Mouse (Mus musculus): Measurements from ENCODE around the gene Dpf2.
A peak's percentile ranks its signal among the peaks of the same experiment; 100 is the strongest.

Dpf2 gene

DNA sequence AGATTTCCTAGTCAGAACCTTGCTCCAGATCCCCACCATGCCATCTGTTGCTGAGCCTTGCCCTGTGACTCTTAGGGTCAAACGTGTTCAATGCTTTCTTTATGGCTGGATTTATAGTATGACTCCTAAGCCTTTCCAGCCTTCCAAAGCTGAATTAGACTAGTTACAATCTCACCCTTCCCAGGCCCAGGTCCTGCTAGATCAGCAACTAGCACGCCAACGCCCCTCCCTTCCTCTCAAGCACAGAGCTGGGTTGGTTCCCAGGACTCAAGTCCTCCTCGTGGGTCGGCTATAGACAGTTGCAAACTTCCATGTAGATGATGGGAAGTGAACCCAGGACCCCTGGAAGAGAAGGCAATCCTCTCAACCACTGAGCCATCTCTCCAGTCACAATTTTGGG, 22.9 kb upstream of the Dpf2 start:
- DNase-seq (ENCODE audit: low spot score) = no peak

GRCm38 (mm10) chr19:5935266-5935665, 22.5 kb upstream of the Dpf2 start:
- peak; percentile 13 for DNase-seq (ENCODE audit: low spot score)

DNA sequence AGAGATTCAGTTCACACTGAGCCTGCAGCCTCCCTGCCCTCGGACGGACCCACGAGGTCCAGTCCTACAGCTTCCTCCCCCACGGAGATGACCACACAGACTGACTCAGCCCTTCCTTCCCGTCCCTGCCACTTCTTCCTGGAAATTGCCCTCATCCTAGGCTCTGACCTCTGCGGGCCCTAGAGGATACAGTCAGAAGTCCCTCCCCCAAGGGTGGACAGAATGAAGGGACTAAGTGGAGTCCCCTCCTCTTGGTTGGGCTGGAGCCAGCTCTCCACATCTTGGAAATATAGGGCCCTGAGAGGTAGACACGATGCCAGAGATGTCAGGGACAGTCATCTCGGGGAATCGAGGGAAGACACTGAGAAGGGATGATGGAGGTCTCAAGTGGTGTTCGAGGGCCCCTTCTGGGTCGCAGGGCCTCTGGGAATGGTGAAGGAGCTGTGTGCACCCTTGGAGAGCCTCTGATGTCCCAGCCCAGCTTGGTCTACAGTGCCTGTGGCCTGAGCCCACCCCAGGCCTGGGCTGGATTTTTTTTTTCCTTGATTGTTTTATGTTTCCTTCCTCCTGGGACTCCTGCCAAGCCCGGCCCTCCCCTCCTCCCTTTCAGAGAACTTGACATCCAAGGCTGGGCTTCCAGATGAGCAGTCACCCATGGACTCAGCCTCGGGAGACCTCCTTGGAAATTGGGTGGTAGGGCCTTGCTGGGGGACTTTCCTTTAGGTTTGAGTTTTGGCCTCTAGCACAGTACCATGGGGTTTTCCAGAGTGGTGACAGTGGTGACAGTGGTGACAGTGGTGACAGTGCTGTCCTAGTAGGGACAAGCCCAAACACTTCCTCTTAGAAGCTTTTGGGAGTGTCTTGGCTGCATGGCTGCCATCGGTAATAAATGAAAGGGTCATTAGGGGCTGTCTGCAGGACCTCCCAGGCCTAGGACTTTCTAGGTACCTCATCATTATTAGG, 17.1 kb upstream of the Dpf2 start:
- DNase-seq (ENCODE audit: low spot score) = no peak

- DNase-seq (ENCODE audit: low spot score) = no peak
Observed at GRCm38 (mm10) chr19:5928546-5928945, 15.7 kb upstream of the Dpf2 start.

- DNase-seq (ENCODE audit: low spot score) = no peak
Observed at GRCm38 (mm10) chr19:5928104-5928503, 15.3 kb upstream of the Dpf2 start.

- peak; percentile 20 for DNase-seq (ENCODE audit: low spot score)
Observed at GRCm38 (mm10) chr19:5927532-5927931, 14.7 kb upstream of the Dpf2 start.

DNA sequence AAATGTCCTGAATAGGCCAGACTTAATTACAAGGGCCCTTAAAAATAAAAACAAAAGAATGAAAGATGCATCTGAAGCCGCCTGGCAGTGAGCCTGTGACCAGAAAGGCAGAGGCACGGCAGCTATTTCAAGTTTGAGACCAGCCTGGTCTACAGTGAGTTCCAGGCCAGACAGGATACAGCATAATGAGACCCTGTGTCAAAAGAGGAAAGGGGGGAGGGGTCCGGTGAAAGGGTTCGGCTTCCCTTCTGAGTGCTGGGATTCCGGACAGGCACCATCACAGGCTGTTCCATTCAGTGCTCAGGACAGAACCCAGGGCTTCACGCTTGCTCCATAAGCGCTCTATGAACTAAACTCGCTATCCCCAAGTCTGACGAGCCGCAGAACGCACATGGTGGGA, 14.2 kb upstream of the Dpf2 start:
- no peak for DNase-seq (ENCODE audit: low spot score)

- no peak for DNase-seq (ENCODE audit: low spot score)
Observed at GRCm38 (mm10) chr19:5925311-5925855, 12.6 kb upstream of the Dpf2 start.

GRCm38 (mm10) chr19:5924713-5925093, 11.9 kb upstream of the Dpf2 start, which contains the start of gene Cdc42ep2:
Cdc42ep2 (minus strand) TSS chr19:5924816.
- DNase-seq (ENCODE audit: low spot score) = peak; percentile 95

GRCm38 (mm10) chr19:5923990-5924712, 11.3 kb upstream of the Dpf2 start:
- DNase-seq (ENCODE audit: low spot score) = peak; percentile 98

DNA sequence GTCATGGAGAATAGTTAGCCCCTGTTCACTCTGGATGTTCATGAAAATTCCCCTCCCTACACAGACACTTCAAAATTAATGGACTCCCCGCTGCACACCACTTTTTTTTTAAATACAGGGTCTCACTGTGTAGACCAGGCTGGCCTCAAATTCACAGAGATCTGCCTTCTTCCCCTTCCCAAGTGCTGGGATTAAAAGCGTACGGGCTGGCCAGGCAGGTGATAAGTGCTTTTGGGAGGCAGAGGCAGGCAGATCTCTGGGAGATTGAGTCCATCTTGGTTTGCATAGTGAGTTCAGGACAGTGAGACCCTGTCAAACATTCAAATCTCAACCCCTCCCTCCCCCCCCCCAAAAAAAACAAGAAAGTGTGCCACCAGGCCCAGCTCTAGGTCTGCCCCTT, 10.2 kb upstream of the Dpf2 start:
- DNase-seq (ENCODE audit: low spot score) = no peak

GRCm38 (mm10) chr19:5922119-5922942, 9.5 kb upstream of the Dpf2 start:
- DNase-seq (ENCODE audit: low spot score) = no peak

GRCm38 (mm10) chr19:5921715-5922114, 8.9 kb upstream of the Dpf2 start:
- no peak for DNase-seq (ENCODE audit: low spot score)

GRCm38 (mm10) chr19:5912103-5913006, 455 bp downstream of the Dpf2 start:
- DNase-seq (ENCODE audit: low spot score) = peak; percentile 100

- no peak for DNase-seq (ENCODE audit: low spot score)
Observed at GRCm38 (mm10) chr19:5911430-5912102, 1.2 kb downstream of the Dpf2 start.

DNA sequence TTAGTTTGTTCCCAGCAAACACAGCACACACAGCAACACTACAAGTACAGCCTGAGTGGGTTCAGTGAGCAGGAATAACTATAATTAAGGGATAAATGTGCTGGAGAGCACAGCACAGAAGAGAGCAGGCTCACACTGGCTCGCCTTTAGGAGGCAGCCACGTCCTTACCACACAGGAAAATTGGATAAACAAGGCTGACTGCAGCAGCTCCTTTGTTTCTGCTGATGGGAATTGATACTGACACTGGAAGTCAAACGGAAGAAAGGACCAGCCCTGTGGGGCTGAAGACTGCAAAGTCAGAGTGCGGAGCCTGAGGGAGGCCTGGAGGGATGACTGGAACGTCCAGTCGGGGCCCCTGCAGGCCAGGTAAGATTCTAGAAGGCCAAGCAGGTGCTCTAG, 2.6 kb downstream of the Dpf2 start:
- peak; percentile 90 for DNase-seq (ENCODE audit: low spot score)

- DNase-seq (ENCODE audit: low spot score) = no peak
Observed at GRCm38 (mm10) chr19:5907275-5907674, 5.5 kb downstream of the Dpf2 start.

DNA sequence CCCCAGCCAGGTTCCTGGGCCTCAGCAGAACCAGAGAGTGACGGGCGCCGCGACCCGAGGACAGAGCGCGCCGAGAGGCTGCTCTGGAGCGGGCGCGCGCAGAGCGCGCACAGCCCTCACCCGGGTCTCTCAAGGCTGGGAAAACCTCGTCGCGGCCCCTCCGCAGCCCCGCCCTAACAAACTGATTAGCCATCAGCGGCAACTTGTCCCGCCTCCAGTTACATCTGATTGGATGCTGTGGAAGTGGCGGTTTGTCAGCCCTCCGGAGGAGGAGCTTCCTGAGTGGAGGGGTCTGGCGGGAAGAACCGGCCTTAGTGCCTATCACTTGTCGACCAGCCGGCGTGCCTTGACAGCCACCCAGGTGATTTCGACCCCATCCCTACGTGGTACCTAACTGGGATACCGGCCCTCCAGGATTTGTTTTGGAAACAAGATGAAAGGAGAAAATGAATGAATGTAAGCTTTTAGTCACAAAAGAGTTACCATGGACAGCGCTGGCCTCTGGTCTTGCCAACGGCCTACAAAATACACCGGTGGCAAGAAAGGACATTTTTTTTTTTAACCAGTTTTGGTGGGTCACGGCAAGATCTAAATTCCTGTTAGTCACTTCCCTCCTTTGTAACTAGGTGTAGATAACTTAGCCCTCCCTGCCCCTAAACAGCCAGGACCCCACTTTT, 18.7 kb downstream of the Dpf2 start, which contains the start of gene Tigd3:
Gene Tigd3, minus strand, starts transcription at position 148 of the 677 bp plus-strand sequence.
- DNase-seq (ENCODE audit: low spot score) = peak; percentile 98

DNA sequence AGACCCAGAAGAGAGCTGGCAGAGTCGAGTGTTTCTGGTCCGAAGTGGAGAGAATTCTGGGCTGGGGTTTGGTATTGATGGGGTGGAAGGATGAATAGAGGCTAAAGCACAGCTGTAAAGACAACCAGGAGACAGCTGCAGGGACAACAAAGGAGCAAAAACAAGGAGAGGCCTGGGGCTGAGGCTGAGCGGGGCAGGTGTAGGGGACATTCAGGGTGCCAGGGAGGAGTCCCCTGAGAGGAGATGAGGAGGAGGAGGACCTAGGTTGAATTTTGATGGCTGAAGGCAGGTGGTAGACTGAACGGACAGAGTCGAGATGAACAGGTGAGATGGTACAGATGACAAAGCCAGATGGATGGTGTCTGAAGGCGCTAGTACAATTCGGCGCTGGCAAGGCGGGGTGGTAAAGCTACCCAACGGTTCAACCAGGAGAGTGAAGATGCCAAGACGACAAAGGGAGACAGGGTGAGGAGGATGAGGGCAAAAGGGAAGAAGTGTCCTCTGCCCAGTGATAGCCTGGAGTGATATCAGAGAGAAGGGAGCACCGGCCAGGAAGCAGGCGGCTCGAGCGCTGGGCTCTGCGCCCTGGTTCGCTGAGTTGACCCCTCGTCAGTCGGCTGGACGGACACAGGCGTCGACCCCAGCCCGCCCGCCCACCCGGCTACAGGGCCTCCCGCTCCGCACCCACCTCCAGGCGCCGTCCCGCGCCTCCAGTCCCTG, 19.4 kb downstream of the Dpf2 start:
- no peak for DNase-seq (ENCODE audit: low spot score)

Measured in retina, embryonic 14.5 days (tissue).